Comparison of ENCODE assay signal across 7 mouse cellular contexts in genomic region chr5:142448076-142448475, GRCm38 (mm10). TPM values are rescaled to one million over a fixed set of nuclear protein-coding genes. Genes with fewer than 3 reads are reported as not detected.
A peak's percentile ranks its signal among the peaks of the same experiment; 100 is the strongest.
DNase-seq lines count a peak whose midpoint lies in the region; ATAC-seq and TF ChIP-seq lines count a peak whose summit lies in the region.

No protein-coding gene starts in this region.

- peak; percentile 83 for ATAC-seq in granulocyte monocyte progenitor cell, adult 5-6 weeks (replicated peaks; ENCODE audit: poor library complexity, severe bottlenecking)
- peak; percentile 8; the same call in 1 of the 2 replicates for ATAC-seq in intestine, postnatal 0 days
- ATAC-seq in midbrain, embryonic 11.5 days (ENCODE audit: low FRiP score) = peak; percentile 56

- H3K4me2 ChIP-seq in intestine, postnatal 0 days (replicated peaks; ENCODE audit: low read depth) = no peak overlapping the region
- H3K4me2 ChIP-seq in midbrain, embryonic 11.5 days = no peak overlapping the region

- 12% methylated on average over 9 of the region's 9 CpGs for WGBS in intestine, postnatal 0 days
- WGBS in midbrain, embryonic 11.5 days = 9% methylated on average over 9 of the region's 9 CpGs

- peak; percentile 99 for TF ChIP-seq CTCF in intestine, postnatal 0 days (IDR thresholded peaks at IDR 0.05; ENCODE audit: low read depth)

- no peak overlapping the region for H3K27ac ChIP-seq in intestine, postnatal 0 days (ENCODE audit: low read depth, low read length)
- peak overlapping the region; percentile 20; the same call in 1 of the 2 replicates for H3K27ac ChIP-seq in midbrain, embryonic 11.5 days (ENCODE audit: low read depth, low read length)

- intact Hi-C loops in left cerebral cortex, postnatal 36 days (cut with DNase I) = loop anchor here (2.0 to 10.0 kb wide), 2 partner anchors 81 to 1603 kb away; no protein-coding TSS in a partner anchor

- H3K4me1 ChIP-seq in intestine, postnatal 0 days (replicated peaks; ENCODE audit: control insufficient read depth, insufficient read depth, low read length) = peaks cover 11% of the 10 kb centered on the region; the same call in 1 of the 2 replicates
- peaks cover 19% of the 10 kb centered on the region for H3K4me1 ChIP-seq in midbrain, embryonic 11.5 days (ENCODE audit: control insufficient read depth, insufficient read depth, low read length)

- H3K27me3 ChIP-seq in intestine, postnatal 0 days (replicated peaks; ENCODE audit: control insufficient read depth, insufficient read depth, low read length) = no peaks in the 10 kb centered on the region
- H3K27me3 ChIP-seq in midbrain, embryonic 11.5 days (ENCODE audit: control insufficient read depth, insufficient read depth, low read length) = no peaks in the 10 kb centered on the region

- H3K9me3 ChIP-seq in intestine, postnatal 0 days (ENCODE audit: control insufficient read depth) = no peaks in the 10 kb centered on the region
- H3K9me3 ChIP-seq in midbrain, embryonic 11.5 days (ENCODE audit: control insufficient read depth, low read length) = no peaks in the 10 kb centered on the region

- peaks cover 38% of the 10 kb centered on the region for H3K36me3 ChIP-seq in intestine, postnatal 0 days (ENCODE audit: control insufficient read depth, insufficient read depth)
- H3K36me3 ChIP-seq in midbrain, embryonic 11.5 days (ENCODE audit: control insufficient read depth, insufficient read depth, low read length) = peaks cover 12% of the 10 kb centered on the region

- H3K9ac ChIP-seq in intestine, postnatal 0 days (ENCODE audit: low read depth, low read length) = no peak overlapping the region
- no peak overlapping the region for H3K9ac ChIP-seq in midbrain, embryonic 11.5 days (ENCODE audit: low read length)

- DNase-seq in adrenal gland, adult 8-10 months = peak; percentile 72
- DNase-seq in embryo, embryonic 9.5 days (ENCODE audit: extremely low spot score) = peak; percentile 93
- peak; percentile 84 to 89 for DNase-seq in left cerebral cortex, postnatal 36 days (ENCODE audit: low spot score in 2 of 2)
- DNase-seq in midbrain, embryonic 11.5 days (ENCODE audit: low spot score, missing footprints) = peak; percentile 99
- peak; percentile 90 for DNase-seq in skeletal muscle tissue, adult 2 months (ENCODE audit: low read depth, low spot score)

- no peak overlapping the region for H3K4me3 ChIP-seq in intestine, postnatal 0 days (ENCODE audit: low read depth, low read length)
- H3K4me3 ChIP-seq in midbrain, embryonic 11.5 days (ENCODE audit: low read depth, low read length) = no peak overlapping the region

RNA-seq across cellular contexts. Expression of gene Ap5z1, which starts 15.7 kb away (rescaled TPM):
- 10 to 100 TPM; 18.4 to 36.8 (median 26.5) TPM for total RNA-seq in adrenal gland, adult 8-10 months (2022)
- 18.2 and 23.9 TPM in 2 replicates for total RNA-seq in granulocyte monocyte progenitor cell, adult 5-6 weeks (2014; fragmentation: Nextera tagmentation)
- total RNA-seq in granulocyte monocyte progenitor cell, adult 5-6 weeks (2017) = 5.7 and 6.3 TPM in 2 replicates
- polyA plus RNA-seq in intestine, postnatal 0 days (2015; fragmentation: Nextera tagmentation; extraction: Ambion mirVana) = 9.0 and 9.8 TPM in 2 replicates
- total RNA-seq in left cerebral cortex, postnatal 36 days (2021) = 10 to 100 TPM; 21.4 to 22.4 TPM
- 8.8 and 10.5 TPM in 2 replicates for polyA plus RNA-seq in midbrain, embryonic 11.5 days (2014; fragmentation: Nextera tagmentation; extraction: Ambion mirVana)

RNA-seq across cellular contexts. Expression of gene Foxk1, which starts 46.8 kb away (rescaled TPM):
- total RNA-seq in adrenal gland, adult 8-10 months (2022) = 10 to 100 TPM; 24.8 to 30.9 (median 28.3) TPM
- 18.2 and 19.0 TPM in 2 replicates for total RNA-seq in granulocyte monocyte progenitor cell, adult 5-6 weeks (2014; fragmentation: Nextera tagmentation)
- 6.1 TPM in 2 replicates for total RNA-seq in granulocyte monocyte progenitor cell, adult 5-6 weeks (2017)
- polyA plus RNA-seq in intestine, postnatal 0 days (2015; fragmentation: Nextera tagmentation; extraction: Ambion mirVana) = 2.6 and 4.5 TPM in 2 replicates
- total RNA-seq in left cerebral cortex, postnatal 36 days (2021) = 10 to 100 TPM; 42.4 to 42.5 TPM
- polyA plus RNA-seq in midbrain, embryonic 11.5 days (2014; fragmentation: Nextera tagmentation; extraction: Ambion mirVana) = 4.0 and 4.2 TPM in 2 replicates

Comparison
In these comparisons a context has a peak if more than half of its experiments do, and no peak if none do; other contexts are left out.
1. ATAC-seq: peak in every context shown above with its lines; median percentile 83 in granulocyte monocyte progenitor cell, adult 5-6 weeks; 56 in midbrain, embryonic 11.5 days; 8 in intestine, postnatal 0 days.